Mouse (Mus musculus): ENCODE measurements around the gene Samd10. TPM values are rescaled to one million over a fixed set of nuclear protein-coding genes. Genes with fewer than 3 reads are reported as not detected.

Samd10 gene
- polyA plus RNA-seq (2016; fragmentation: Nextera tagmentation; extraction: Ambion mirVana), result 12.4 and 13.4 TPM in 2 replicates

DNA sequence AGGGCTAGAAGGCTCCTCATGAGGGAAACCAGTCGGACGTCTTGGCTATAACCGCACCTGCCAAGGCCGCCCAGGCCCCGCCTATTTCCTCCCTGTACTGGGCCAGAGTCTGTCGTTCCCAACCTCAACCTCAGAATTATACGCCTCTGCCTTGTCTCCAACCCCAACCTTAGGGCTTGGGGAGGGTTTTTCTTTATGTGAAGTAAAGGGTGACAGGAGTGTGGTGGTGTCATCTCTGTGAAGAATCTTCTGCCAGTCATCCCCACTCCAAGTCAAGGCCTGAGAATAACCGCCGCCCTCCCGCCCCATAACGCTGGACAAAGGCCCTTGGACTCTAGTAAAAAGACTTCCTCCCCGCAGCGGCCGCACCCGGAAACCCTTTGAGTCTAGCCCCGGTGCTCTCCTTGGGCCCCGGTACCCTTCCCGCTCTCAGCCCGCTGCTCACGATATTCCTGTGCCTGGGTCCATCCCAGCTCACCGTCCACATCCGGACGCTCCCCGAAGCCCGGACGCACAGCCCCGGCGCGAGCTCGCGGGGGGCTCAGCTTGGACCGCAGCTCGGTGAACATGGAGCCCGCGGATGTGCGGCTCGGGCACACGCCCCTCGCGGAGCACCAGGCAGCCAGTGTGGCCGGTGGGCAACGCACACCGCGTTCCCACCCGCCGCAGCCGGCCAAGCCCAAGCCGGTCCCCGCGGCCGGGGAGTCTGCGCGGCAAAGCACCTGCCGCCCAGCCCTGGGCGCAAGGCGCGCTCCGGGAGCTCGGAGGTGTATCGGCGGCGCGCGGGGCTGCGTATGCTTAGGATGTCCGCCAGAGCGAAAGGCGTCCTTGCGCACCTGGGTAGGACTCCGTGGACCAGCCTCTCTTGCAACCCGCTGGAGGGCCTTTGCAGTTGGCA lies at the start of gene Samd10:
Samd10 (minus strand) TSS at position 759 of the 898 bp plus-strand sequence.
- H3K4me3 ChIP-seq, result peak within 1 kb of the TSS; percentile 66

DNA sequence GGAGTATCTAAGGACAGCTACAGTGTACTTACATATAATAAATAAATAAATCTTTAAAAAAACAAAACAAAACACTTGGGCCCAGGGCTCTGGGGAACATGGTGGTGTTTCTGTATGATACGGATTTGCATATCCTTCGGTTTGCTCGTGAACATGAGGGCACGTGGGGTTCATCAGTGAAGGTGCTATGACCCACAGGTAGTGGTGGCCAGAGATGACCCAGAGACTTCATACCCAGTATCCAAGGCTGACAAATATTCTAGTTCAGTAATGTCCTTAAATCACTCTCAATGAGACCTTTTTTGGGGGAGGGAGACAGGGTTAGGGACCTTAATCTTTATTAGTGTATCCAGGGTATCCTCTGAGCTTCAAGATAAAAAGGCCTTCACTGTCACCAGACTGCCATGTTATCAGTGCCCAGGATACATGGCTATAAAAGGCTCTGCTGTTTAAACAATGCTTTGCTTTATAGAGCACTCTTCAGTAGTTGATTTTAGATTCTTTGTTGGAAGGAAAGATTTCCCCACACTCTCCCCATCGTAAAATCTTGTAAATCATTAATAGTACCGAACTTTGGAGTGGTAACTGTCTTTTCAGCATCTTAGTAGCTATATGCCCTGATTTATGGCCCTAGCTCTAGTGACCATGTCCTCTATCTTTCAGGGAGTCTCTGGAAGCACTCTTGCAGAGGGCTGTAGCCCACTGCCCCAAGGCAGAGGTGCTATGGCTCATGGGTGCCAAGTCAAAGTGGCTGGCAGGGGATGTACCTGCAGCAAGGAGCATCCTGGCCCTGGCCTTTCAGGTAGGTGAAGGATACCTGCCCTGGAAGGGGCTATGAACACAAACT lies 47.8 kb upstream of the Samd10 start:
- H3K9ac ChIP-seq, result no peak overlapping the region
- no peak overlapping the region for H3K4me3 ChIP-seq
- no peaks in the 10 kb centered on the region for H3K9me3 ChIP-seq (replicated peaks)
- H3K4me1 ChIP-seq (replicated peaks), result no peaks in the 10 kb centered on the region
- WGBS, result 87% methylated on average over 6 of the region's 6 CpGs
- no peak for ATAC-seq (ENCODE audit: insufficient number of reproducible peaks, low FRiP score)
- no peak overlapping the region for H3K4me2 ChIP-seq
- no peaks in the 10 kb centered on the region for H3K27me3 ChIP-seq (replicated peaks)
- no peak overlapping the region for H3K27ac ChIP-seq (ENCODE audit: poor library complexity, severe bottlenecking)
- peaks cover 86% of the 10 kb centered on the region for H3K36me3 ChIP-seq

More for the DNA sequence above, at the start of gene Samd10:
- H3K9me3 ChIP-seq (replicated peaks), result no peaks in the 10 kb centered on the region
- 2% methylated on average over 71 of the region's 71 CpGs for WGBS
- no peak within 1 kb of the TSS for H3K27ac ChIP-seq (ENCODE audit: poor library complexity, severe bottlenecking)
- peaks cover 14% of the 10 kb centered on the region for H3K4me1 ChIP-seq (replicated peaks)
- H3K9ac ChIP-seq, result peak within 1 kb of the TSS; percentile 76
- peak within 1 kb of the TSS; percentile 92 for H3K4me2 ChIP-seq
- 0 out of 2 replicates have a peak, but pooled peaks cover 3% of the 10 kb centered on the region for H3K36me3 ChIP-seq
- no peaks in the 10 kb centered on the region for H3K27me3 ChIP-seq (replicated peaks)
- ATAC-seq (ENCODE audit: insufficient number of reproducible peaks, low FRiP score), result peak; percentile 31; the same call in 1 of the 2 replicates

DNA sequence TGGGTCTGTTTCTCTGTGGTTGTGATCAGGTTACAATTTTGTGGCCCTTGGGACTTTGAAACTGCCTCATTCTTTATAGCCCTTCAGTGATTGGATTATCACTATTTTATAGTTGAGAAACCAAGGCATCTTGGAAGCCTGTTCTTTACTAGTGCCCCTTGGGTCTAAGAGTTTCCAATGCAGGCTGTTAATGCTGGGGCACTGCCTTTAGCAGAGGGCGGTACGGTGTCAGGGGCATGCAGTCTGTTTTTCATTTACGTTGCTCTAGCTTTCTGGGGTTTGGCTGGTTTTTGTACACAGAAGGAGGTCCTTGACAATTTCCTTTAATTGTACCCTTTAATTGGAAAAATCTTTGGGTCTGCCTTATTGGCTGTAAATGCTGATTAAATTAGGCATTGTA lies 46.7 kb upstream of the Samd10 start:
- peaks cover 89% of the 10 kb centered on the region for H3K36me3 ChIP-seq

DNA sequence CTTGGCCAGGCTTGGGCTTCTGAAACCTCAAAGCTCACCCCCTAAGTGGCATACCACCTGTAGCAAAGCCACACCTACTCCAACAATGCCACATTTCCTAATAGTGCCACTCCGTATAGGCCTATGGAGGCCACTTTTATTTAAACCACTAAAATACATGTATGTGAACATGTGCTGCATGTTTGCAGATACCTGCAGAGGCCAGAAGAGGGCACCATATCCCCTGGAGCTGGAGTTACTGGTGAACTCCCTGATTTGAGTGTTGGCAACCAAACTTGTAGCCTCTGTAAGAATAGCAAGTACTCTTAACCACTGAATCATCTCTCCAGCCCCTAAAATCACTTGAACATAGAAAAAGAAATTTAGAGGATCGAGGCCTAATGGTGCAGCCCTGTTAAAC lies 45.3 kb upstream of the Samd10 start:
- ATAC-seq (ENCODE audit: insufficient number of reproducible peaks, low FRiP score), result 0 out of 2 replicates have a peak, but pooled peaks have one; percentile 42
- no peaks in the 10 kb centered on the region for H3K27me3 ChIP-seq (replicated peaks)
- H3K4me1 ChIP-seq (replicated peaks), result no peaks in the 10 kb centered on the region
- H3K9me3 ChIP-seq (replicated peaks), result no peaks in the 10 kb centered on the region
- H3K27ac ChIP-seq (ENCODE audit: poor library complexity, severe bottlenecking), result no peak overlapping the region
- H3K4me2 ChIP-seq, result no peak overlapping the region
- no peak overlapping the region for H3K4me3 ChIP-seq
- 86% methylated on average over 2 of the region's 2 CpGs for WGBS
- H3K36me3 ChIP-seq, result peaks cover 87% of the 10 kb centered on the region
- H3K9ac ChIP-seq, result no peak overlapping the region

More for the DNA sequence above, 46.7 kb upstream of the Samd10 start:
- ATAC-seq (ENCODE audit: insufficient number of reproducible peaks, low FRiP score), result no peak
- no peak overlapping the region for H3K4me3 ChIP-seq
- no peak overlapping the region for H3K9ac ChIP-seq
- H3K9me3 ChIP-seq (replicated peaks), result no peaks in the 10 kb centered on the region
- H3K4me1 ChIP-seq (replicated peaks), result no peaks in the 10 kb centered on the region
- no peak overlapping the region for H3K4me2 ChIP-seq
- WGBS, result 93% methylated on average over 3 of the region's 3 CpGs
- H3K27me3 ChIP-seq (replicated peaks), result no peaks in the 10 kb centered on the region
- H3K27ac ChIP-seq (ENCODE audit: poor library complexity, severe bottlenecking), result no peak overlapping the region

DNA sequence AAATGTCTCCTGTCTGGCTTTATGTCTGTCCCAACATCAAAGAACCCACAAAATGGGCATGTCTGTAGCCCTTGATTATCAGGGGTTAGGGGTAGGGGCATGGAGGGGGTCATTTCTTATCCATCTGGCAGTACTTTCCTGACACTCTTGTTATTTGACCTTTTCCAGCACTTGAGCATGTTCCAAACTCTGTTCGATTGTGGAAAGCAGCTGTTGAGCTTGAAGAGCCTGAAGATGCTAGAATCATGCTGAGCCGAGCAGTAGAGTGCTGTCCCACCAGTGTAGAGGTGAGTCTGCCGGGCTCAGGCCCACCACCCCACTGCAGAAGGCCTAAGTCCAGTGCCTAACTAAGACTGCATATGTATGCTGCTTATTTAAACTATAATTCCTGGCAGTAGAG lies 36.9 kb upstream of the Samd10 start:
- no peak for ATAC-seq (ENCODE audit: insufficient number of reproducible peaks, low FRiP score)
- Histone ChIP-seq H3K36me3 (peaks cover 87% of the 10 kb centered on the region), H3K27me3 (replicated peaks) (no peaks in the 10 kb centered on the region), H3K4me2 (no peak overlapping the region), H3K9me3 (replicated peaks) (no peaks in the 10 kb centered on the region), H3K9ac (no peak overlapping the region), H3K4me1 (replicated peaks) (no peaks in the 10 kb centered on the region), H3K27ac (ENCODE audit: poor library complexity, severe bottlenecking) (no peak overlapping the region), H3K4me3 (no peak overlapping the region)
- 86% methylated on average over 3 of the region's 3 CpGs for WGBS

DNA sequence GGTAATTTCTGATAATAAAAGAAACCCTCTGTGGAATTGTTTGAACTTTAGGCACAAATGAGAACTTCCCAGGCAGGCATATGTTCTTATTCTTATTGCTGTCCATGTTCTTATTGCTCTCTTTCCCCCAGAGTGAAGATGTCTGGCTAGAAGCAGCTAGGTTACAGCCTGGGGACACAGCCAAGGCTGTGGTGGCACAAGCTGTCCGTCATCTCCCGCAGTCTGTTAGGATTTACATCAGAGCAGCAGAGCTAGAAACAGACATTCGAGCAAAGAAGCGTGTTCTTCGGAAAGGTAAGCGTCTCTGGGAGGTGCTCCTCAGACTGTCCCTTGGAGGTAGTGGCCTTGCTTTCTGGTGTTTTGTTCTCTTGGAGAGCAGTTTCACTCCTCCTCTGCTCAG lies 33.6 kb upstream of the Samd10 start:
- H3K4me1 ChIP-seq (replicated peaks), result no peaks in the 10 kb centered on the region
- 95% methylated on average over 6 of the region's 6 CpGs for WGBS
- no peaks in the 10 kb centered on the region for H3K27me3 ChIP-seq (replicated peaks)
- peaks cover 77% of the 10 kb centered on the region for H3K36me3 ChIP-seq
- H3K27ac ChIP-seq (ENCODE audit: poor library complexity, severe bottlenecking), result no peak overlapping the region
- no peak overlapping the region for H3K9ac ChIP-seq
- no peak overlapping the region for H3K4me2 ChIP-seq
- no peak overlapping the region for H3K4me3 ChIP-seq
- no peaks in the 10 kb centered on the region for H3K9me3 ChIP-seq (replicated peaks)
- no peak for ATAC-seq (ENCODE audit: insufficient number of reproducible peaks, low FRiP score)

DNA sequence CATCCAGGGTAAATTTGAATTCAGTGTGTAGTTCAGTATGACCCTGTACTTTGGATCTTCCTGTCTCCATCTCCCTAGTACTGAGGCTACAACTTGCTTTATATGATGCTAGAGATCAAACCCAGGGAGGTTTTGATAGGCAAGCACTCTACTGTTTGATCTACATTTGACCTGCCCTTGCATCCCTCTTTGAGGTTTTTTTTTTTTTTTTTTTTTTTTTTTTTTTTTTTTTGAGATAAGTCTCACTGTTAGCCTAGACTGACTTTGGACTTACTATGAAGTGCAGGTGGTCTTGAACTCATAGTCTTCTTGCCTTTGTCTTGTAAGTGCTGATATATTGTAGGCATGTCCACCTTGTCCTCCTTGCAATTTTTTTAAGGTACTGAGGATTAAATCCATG lies 29.5 kb upstream of the Samd10 start:
- H3K4me1 ChIP-seq (replicated peaks), result no peaks in the 10 kb centered on the region
- no peak overlapping the region for H3K9ac ChIP-seq
- H3K27me3 ChIP-seq (replicated peaks), result no peaks in the 10 kb centered on the region
- H3K4me3 ChIP-seq, result no peak overlapping the region
- no peak overlapping the region for H3K27ac ChIP-seq (ENCODE audit: poor library complexity, severe bottlenecking)
- H3K9me3 ChIP-seq (replicated peaks), result no peaks in the 10 kb centered on the region
- no peak overlapping the region for H3K4me2 ChIP-seq
- H3K36me3 ChIP-seq, result peaks cover 54% of the 10 kb centered on the region
- ATAC-seq (ENCODE audit: insufficient number of reproducible peaks, low FRiP score), result no peak

DNA sequence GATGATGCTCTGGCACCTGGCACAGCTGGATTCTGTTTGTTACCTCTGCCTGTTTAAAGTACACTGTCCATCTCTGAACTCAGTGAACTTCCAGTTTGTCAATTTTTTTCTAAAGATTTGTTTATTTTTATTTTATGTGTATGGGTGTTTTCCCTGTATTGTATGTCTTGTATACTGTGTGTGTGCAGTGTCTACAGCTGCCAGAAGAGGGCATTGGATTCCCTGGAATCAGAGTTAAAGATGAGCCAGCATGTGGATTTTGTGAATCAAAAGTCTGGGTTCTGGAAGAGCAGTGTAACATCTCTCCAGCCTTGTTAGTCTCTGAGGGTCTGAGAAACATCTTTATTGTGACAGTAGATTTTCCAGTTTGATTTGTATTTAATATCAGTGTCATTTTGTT lies 24.4 kb upstream of the Samd10 start:
- Histone ChIP-seq H3K36me3 (peaks cover 56% of the 10 kb centered on the region), H3K4me1 (replicated peaks) (no peaks in the 10 kb centered on the region), H3K27ac (ENCODE audit: poor library complexity, severe bottlenecking) (no peak overlapping the region), H3K27me3 (replicated peaks) (no peaks in the 10 kb centered on the region), H3K4me2 (no peak overlapping the region), H3K4me3 (no peak overlapping the region), H3K9me3 (replicated peaks) (no peaks in the 10 kb centered on the region), H3K9ac (no peak overlapping the region)
- ATAC-seq (ENCODE audit: insufficient number of reproducible peaks, low FRiP score), result no peak

DNA sequence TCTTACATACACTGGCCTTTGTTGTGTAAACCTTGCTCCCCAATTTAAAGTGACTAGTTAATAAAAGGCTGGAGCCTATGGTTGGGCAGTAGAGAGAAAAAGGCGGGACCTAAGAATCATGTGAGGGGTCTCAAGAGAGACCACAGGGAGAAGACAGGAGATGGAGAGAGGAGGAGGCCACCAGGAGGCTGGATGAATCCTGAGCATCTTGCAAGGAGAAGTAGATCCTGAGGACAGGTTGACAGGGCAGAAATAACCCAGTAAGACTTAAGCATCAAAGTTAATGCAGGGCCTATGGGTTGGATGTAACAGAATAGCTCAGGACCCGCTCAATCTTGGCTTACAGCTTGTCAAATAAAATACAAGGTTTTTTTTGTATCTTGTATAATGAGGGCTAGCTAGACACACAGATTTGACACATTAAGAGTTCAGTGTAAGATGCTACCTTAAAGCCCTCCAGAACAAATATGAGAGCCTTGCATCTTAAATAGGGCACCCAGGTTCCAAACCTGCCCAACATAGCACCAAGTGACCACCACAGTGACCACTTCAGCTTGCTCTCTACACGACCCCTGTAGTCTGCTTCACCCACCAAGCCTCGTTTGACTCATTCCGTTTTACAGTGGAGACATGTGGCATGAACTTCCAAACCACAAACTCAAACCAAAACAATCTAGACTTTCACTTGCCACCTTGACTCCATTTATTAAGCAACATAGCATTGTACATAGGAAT lies 19.9 kb upstream of the Samd10 start:
- no peak overlapping the region for H3K27ac ChIP-seq (ENCODE audit: poor library complexity, severe bottlenecking)
- H3K4me1 ChIP-seq (replicated peaks), result no peaks in the 10 kb centered on the region
- H3K4me3 ChIP-seq, result no peak overlapping the region
- no peaks in the 10 kb centered on the region for H3K9me3 ChIP-seq (replicated peaks)
- no peaks in the 10 kb centered on the region for H3K27me3 ChIP-seq (replicated peaks)
- ATAC-seq (ENCODE audit: insufficient number of reproducible peaks, low FRiP score), result no peak
- H3K4me2 ChIP-seq, result no peak overlapping the region
- peaks cover 57% of the 10 kb centered on the region for H3K36me3 ChIP-seq
- WGBS, result 83% methylated on average over 5 of the region's 5 CpGs
- no peak overlapping the region for H3K9ac ChIP-seq

DNA sequence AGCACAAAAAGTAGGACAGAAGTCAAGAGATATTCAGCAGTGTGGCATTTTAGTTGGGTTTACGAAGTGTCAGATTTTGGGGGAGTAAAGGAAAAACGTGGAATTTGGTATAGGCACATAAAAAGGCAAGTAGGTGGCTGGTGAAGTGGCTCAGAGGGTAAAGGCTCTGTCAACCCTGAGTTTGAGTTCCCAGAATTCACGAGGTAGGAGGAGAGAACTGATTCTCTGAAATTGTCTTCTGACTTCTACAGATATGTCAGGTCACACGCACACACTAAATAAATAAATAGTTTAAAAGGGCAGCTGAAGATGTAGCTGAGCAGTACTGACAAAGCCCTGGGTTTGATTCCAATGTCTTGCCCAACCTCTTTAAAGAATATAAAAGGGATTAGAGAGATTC lies 3.4 kb upstream of the Samd10 start:
- H3K4me3 ChIP-seq, result peak overlapping the region; percentile 94
- H3K9ac ChIP-seq, result peak overlapping the region; percentile 94; the same call in 1 of the 2 replicates
- H3K4me2 ChIP-seq, result peak overlapping the region; percentile 80
- peaks cover 4% of the 10 kb centered on the region; the same call in 1 of the 2 replicates for H3K36me3 ChIP-seq
- H3K4me1 ChIP-seq (replicated peaks), result peaks cover 14% of the 10 kb centered on the region
- H3K9me3 ChIP-seq (replicated peaks), result no peaks in the 10 kb centered on the region
- no peaks in the 10 kb centered on the region for H3K27me3 ChIP-seq (replicated peaks)
- no peak for ATAC-seq (ENCODE audit: insufficient number of reproducible peaks, low FRiP score)
- 66% methylated on average over 4 of the region's 4 CpGs for WGBS
- no peak overlapping the region for H3K27ac ChIP-seq (ENCODE audit: poor library complexity, severe bottlenecking)

Data from heart, embryonic 12.5 days (tissue).